Mouse (Mus musculus) kidney, embryonic 14.5 days (tissue): ENCODE results near the gene Ccdc177. TPM values are rescaled to one million over a fixed set of nuclear protein-coding genes. Genes with fewer than 3 reads are reported as not detected.
"Not testable (repeated sequence)": the region's sequence is repeated elsewhere in the genome, so short reads cannot be mapped to it uniquely, and the experiment has no call there.

Experiments
- ATAC-seq: fragments of 200-750 bp; cut with Nextera tagmentation; 2 replicates; pipeline ENCODE4 v1.8.0; 2017; ENCODE audit warnings: moderate number of reproducible peaks, mild to moderate bottlenecking, moderate TSS enrichment, moderate library complexity; ENCODE audit not compliant: low FRiP score, low TSS enrichment
- H3K27ac ChIP-seq: fragments of 300-500 bp; sonication (generic); 2 replicates; pipeline ENCODE4 v1.5.1; 2014; ENCODE audit warnings: low read depth, mild to moderate bottlenecking, low read length, moderate library complexity, mixed read lengths
- H3K27me3 ChIP-seq: fragments of 300-500 bp; sonication (generic); 2 replicates; pipeline ENCODE4 v1.6.1; 2014; ENCODE audit warnings: mild to moderate bottlenecking, low read length; ENCODE audit not compliant: control insufficient read depth, insufficient read depth
- H3K36me3 ChIP-seq: fragments of 300-500 bp; sonication (generic); 2 replicates; pipeline ENCODE4 v1.6.1; 2014; ENCODE audit warnings: low read length, mixed read lengths; ENCODE audit not compliant: control insufficient read depth, insufficient read depth
- H3K4me1 ChIP-seq: fragments of 300-500 bp; sonication (generic); 2 replicates; pipeline ENCODE4 v1.6.1; 2014; ENCODE audit warnings: low read length, mixed read lengths; ENCODE audit not compliant: control insufficient read depth, insufficient read depth
- H3K4me2 ChIP-seq: fragments of 300-500 bp; sonication (generic); replicated peaks from 2 replicates; pipeline ENCODE4 v1.6.1; 2014; ENCODE audit warnings: low read depth, mild to moderate bottlenecking, low read length
- H3K4me3 ChIP-seq: fragments of 300-500 bp; sonication (generic); 2 replicates; pipeline ENCODE4 v1.5.1; 2014; ENCODE audit warnings: mild to moderate bottlenecking, low read length
- H3K9ac ChIP-seq: fragments of 300-500 bp; sonication (generic); 2 replicates; pipeline ENCODE4 v1.6.1; 2014; ENCODE audit warnings: low read depth, mild to moderate bottlenecking, low read length, moderate library complexity
- H3K9me3 ChIP-seq: fragments of 300-500 bp; sonication (generic); 2 replicates; pipeline ENCODE4 v1.6.1; 2016; ENCODE audit warnings: low read length; ENCODE audit not compliant: control insufficient read depth
- WGBS: fragments of 180-500 bp; shearing (Covaris S2); extraction: QIAGEN DNeasy Blood & Tissue Kit; methylation state at CpG from one replicate; pipeline ENCODE4 v1.1.7; 2014; 5-methylcytosine and 5-hydroxymethylcytosine counted together
- polyA plus RNA-seq: library from polyadenylated mRNA; unstranded; fragments of >200 nt; fragmentation: Nextera tagmentation; extraction: Ambion mirVana; gene quantifications from 2 replicates; pipeline ENCODE4 v1.2.1, GENCODE M21; 2014

Ccdc177 gene
- polyA plus RNA-seq, 1 experiment from 2014 or later: 0.19 TPM

- not testable (repeated sequence) for H3K4me2 ChIP-seq, ATAC-seq, H3K27me3 ChIP-seq, H3K9ac ChIP-seq, H3K36me3 ChIP-seq, H3K9me3 ChIP-seq, H3K27ac ChIP-seq, H3K4me3 ChIP-seq
- H3K4me1 ChIP-seq: peaks cover 12% of the 10 kb centered on the region; the same call in 1 of the 2 replicates
- 91% methylated on average over 4 of the region's 4 CpGs for WGBS
Observed at GRCm38 (mm10) chr12:80789276-80789675, 28.8 kb upstream of the Ccdc177 start.

DNA sequence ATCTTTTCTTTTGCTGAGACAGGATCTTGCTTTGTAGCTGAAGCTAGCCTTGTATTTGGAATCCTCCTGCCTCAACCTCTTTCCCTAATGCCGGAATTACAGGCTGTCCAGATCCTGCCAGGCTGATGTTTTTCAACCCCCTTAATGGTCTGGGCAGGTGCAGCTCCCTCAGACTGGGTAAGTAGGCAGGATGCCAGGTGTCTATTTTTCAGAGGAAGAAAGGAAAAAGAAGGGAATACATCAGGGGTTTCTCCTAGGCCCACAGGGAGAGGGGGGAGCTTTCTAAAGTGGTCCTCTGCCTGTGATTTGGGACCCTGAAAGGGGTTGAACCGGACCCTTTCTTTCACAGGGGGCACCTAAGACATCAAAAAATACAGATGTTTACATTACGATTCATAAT lies 27.7 kb upstream of the Ccdc177 start:
- ATAC-seq: no peak

DNA sequence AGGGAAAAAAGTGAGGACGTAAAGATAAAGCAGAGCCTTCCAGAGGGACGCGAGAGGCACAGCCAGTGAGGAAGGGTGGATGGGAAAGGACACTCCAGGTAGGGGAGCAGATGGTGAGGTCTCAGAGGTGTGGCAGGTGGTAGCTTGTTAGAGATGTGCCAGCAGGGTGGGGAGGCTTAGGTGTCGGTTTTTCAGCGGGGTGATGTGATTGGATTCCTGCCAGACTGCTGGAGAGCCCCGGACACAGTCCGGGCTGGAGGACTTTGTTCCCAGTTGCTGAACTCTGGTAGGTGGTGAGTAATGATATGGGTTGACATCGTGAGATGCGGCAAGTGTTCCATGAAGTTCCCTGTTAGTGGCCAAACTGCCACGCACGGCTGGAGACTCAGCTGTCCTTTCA lies 27.1 kb upstream of the Ccdc177 start:
- Histone ChIP-seq H3K4me1 (peaks cover 8% of the 10 kb centered on the region; the same call in 1 of the 2 replicates), H3K27me3 (no peaks in the 10 kb centered on the region), H3K9ac (no peak overlapping the region), H3K27ac (no peak overlapping the region), H3K36me3 (no peaks in the 10 kb centered on the region), H3K9me3 (no peaks in the 10 kb centered on the region), H3K4me2 (no peak overlapping the region), H3K4me3 (no peak overlapping the region)
- 38% methylated on average over 11 of the region's 11 CpGs for WGBS
- ATAC-seq: no peak

More for the DNA sequence above, 27.7 kb upstream of the Ccdc177 start:
- Histone ChIP-seq H3K4me3 (no peak overlapping the region), H3K36me3 (no peaks in the 10 kb centered on the region), H3K9ac (no peak overlapping the region), H3K27me3 (no peaks in the 10 kb centered on the region), H3K9me3 (no peaks in the 10 kb centered on the region), H3K27ac (no peak overlapping the region), H3K4me2 (no peak overlapping the region), H3K4me1 (peaks cover 8% of the 10 kb centered on the region; the same call in 1 of the 2 replicates)
- 80% methylated on average over 3 of the region's 3 CpGs for WGBS

DNA sequence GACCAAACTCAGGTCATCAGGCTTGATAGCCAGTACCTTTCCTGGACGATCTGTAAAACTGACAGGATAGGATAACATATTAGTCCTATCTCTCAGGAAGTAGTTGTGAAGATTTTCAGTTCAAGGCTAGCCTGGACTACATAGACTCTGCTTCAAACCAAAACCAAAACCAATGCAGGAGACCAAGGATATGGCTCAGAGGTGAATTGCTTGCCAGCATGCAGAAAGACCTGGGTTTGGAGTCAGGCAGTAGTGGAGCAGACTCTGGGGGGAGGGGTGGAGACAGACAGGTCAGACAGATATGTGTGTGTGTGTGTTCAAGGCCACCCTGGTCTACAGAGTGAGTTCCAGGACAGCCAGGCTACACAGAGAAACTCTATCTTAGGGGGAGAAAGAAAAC lies 26.1 kb upstream of the Ccdc177 start:
- no peak overlapping the region for H3K9ac ChIP-seq
- H3K36me3 ChIP-seq: no peaks in the 10 kb centered on the region
- H3K4me1 ChIP-seq: peaks cover 5% of the 10 kb centered on the region; the same call in 1 of the 2 replicates
- 74% methylated on average over 1 of the region's 1 CpGs for whole genome bisulfite sequencing
- no peaks in the 10 kb centered on the region for H3K9me3 ChIP-seq
- no peak for ATAC-seq
- H3K27me3 ChIP-seq: no peaks in the 10 kb centered on the region
- no peak overlapping the region for H3K27ac ChIP-seq
- no peak overlapping the region for H3K4me3 ChIP-seq
- H3K4me2 ChIP-seq: no peak overlapping the region

DNA sequence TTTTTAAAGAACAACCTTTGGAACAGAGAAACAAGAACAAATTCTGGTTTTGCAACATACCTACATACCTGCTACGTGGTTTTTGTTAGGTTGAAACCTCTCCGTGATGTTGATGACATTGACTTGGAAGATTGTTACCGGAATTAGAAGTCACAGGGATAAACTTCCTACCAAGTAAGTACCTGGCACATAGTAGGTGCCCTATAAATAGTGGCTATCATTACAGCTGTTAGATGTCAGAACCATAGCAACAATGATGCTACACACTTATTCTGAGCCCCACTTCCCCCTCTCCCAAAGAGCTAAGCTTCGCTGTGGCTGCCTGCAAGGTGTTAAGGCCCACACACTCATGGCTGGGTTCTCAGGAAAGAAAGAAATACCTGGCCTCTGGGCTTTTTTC lies 25.1 kb upstream of the Ccdc177 start:
- H3K27me3 ChIP-seq: no peaks in the 10 kb centered on the region
- no peaks in the 10 kb centered on the region for H3K9me3 ChIP-seq
- no peak overlapping the region for H3K4me3 ChIP-seq
- H3K27ac ChIP-seq: no peak overlapping the region
- 90% methylated on average over 4 of the region's 4 CpGs for WGBS
- no peak overlapping the region for H3K4me2 ChIP-seq
- no peak for ATAC-seq
- H3K4me1 ChIP-seq: peaks cover 5% of the 10 kb centered on the region; the same call in 1 of the 2 replicates
- no peak overlapping the region for H3K9ac ChIP-seq
- H3K36me3 ChIP-seq: no peaks in the 10 kb centered on the region

- Histone ChIP-seq H3K9ac (no peak overlapping the region), H3K36me3 (no peaks in the 10 kb centered on the region), H3K4me3 (no peak overlapping the region), H3K9me3 (no peaks in the 10 kb centered on the region), H3K4me2 (no peak overlapping the region), H3K27ac (no peak overlapping the region), H3K4me1 (peaks cover 5% of the 10 kb centered on the region; the same call in 1 of the 2 replicates), H3K27me3 (no peaks in the 10 kb centered on the region)
- ATAC-seq: no peak
- 76% methylated on average over 5 of the region's 5 CpGs for WGBS
Observed at GRCm38 (mm10) chr12:80785005-80785404, 24.5 kb upstream of the Ccdc177 start.

DNA sequence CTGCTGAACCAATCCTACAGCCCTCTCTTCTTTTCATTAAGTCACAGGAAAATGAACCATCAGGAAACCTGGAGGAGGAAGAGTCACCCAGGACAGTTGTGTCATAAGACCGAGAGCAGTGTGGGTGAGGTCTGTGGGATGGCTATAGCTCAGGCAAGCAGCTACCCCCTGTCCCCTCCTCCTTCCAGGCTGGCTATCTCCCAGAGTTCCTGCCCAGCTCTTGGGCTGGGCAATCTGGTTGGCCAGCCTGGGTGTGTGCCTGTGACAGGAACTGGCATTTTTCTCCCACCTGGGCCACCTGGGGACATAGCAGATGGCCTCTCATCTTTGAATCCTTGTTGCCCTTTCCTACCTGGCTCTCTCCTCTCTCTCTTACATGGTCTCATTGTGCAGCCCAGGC lies 23.4 kb upstream of the Ccdc177 start:
- ATAC-seq: no peak
- WGBS: 59% methylated on average over 1 of the region's 1 CpGs
- Histone ChIP-seq H3K9me3 (no peaks in the 10 kb centered on the region), H3K27ac (no peak overlapping the region), H3K36me3 (no peaks in the 10 kb centered on the region), H3K9ac (no peak overlapping the region), H3K27me3 (no peaks in the 10 kb centered on the region), H3K4me3 (no peak overlapping the region), H3K4me2 (no peak overlapping the region), H3K4me1 (no peaks in the 10 kb centered on the region)

- H3K9ac ChIP-seq: no peak overlapping the region
- H3K27me3 ChIP-seq: no peaks in the 10 kb centered on the region
- H3K27ac ChIP-seq: no peak overlapping the region
- no peak overlapping the region for H3K4me2 ChIP-seq
- no peak for ATAC-seq
- no peaks in the 10 kb centered on the region for H3K4me1 ChIP-seq
- 61% methylated on average over 3 of the region's 3 CpGs for WGBS
- H3K9me3 ChIP-seq: no peaks in the 10 kb centered on the region
- H3K4me3 ChIP-seq: no peak overlapping the region
- H3K36me3 ChIP-seq: no peaks in the 10 kb centered on the region
Observed at GRCm38 (mm10) chr12:80782892-80783291, 22.4 kb upstream of the Ccdc177 start.

DNA sequence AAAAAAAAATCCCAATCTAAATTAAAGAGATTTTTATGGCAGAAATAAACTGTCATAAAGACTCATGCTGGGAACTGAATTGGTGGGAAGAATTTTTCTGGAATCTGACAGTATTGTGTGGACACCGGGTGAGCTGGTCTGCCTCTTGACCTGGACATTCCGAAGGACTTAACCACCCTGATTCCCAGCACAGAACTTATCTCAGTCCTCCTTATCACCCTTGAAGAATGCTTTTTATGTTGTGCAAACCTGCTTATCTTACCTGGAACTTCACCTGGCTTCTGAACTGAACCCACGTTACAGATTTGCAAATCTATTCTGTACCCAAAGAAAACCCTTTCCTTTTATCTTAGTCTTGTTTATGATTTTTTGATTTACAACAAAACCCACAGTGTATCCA lies 21.7 kb upstream of the Ccdc177 start:
- Histone ChIP-seq H3K4me3 (no peak overlapping the region), H3K4me2 (no peak overlapping the region), H3K4me1 (no peaks in the 10 kb centered on the region), H3K36me3 (no peaks in the 10 kb centered on the region), H3K27ac (no peak overlapping the region), H3K9me3 (no peaks in the 10 kb centered on the region), H3K9ac (no peak overlapping the region), H3K27me3 (no peaks in the 10 kb centered on the region)
- WGBS: 89% methylated on average over 3 of the region's 3 CpGs
- ATAC-seq: no peak
